11 mouse cellular contexts compared by ENCODE assay signal in genomic region chr10:94122595-94122994, GRCm38 (mm10). TPM values are rescaled to one million over a fixed set of nuclear protein-coding genes. Genes with fewer than 3 reads are reported as not detected.
DNase-seq lines count a peak whose midpoint lies in the region; ATAC-seq lines count a peak whose summit lies in the region.
"Had no signal": no experiment of that assay in that cellular context is flagged by ENCODE, and none has a peak within 500 bp of the region (broad histone marks: within the 10 kb centered on the region; RNA-seq: fewer than 3 reads in every experiment).

No protein-coding gene starts in this region.

- H3K27ac ChIP-seq in macrophage: peak overlapping the region; percentile 57
- H3K27ac ChIP-seq: hindbrain, postnatal 0 days; kidney, embryonic 15.5 days had no signal

- intact Hi-C loops in left cerebral cortex, postnatal 36 days (cut with DNase I): no loop called here

- peak; percentile 23 for DNase-seq in spleen, adult 12 weeks (ENCODE audit: low spot score)
- no peak for DNase-seq in spleen, adult 18-20 months
- no peak for DNase-seq in frontal cortex, postnatal 36 days (ENCODE audit: low spot score in 2 of 2)
- DNase-seq in cerebellum, postnatal 25 days: no peak
- no peak for DNase-seq in left cerebral cortex, postnatal 36 days (ENCODE audit: low spot score in 2 of 2)

- no peak overlapping the region for H3K4me3 ChIP-seq in macrophage (ENCODE audit: inconsistent target)
- H3K4me3 ChIP-seq: erythroblast, embryonic 14.5 days; kidney, embryonic 15.5 days had no signal

- 53% methylated on average over 7 of the region's 7 CpGs for WGBS in macrophage (ENCODE audit: missing documents)

- peaks cover 24% of the 10 kb centered on the region for H3K36me3 ChIP-seq in macrophage (ENCODE audit: inconsistent target)

- ATAC-seq in erythroblast, adult 5-6 weeks (replicated peaks; ENCODE audit: low FRiP score, poor library complexity, severe bottlenecking): peak; percentile 82
- ATAC-seq: activated CD4-positive, CD25-positive, alpha-beta regulatory T cell, adult 4 months; hindbrain, postnatal 0 days had no signal

- no peaks in the 10 kb centered on the region for H3K79me2 ChIP-seq in macrophage (ENCODE audit: inconsistent target)

RNA-seq across cellular contexts. Expression of gene Nr2c1, which starts 25.2 kb away (rescaled TPM):
- total RNA-seq in erythroblast, adult 5-6 weeks (2015; ENCODE audit: low replicate concordance): 0.38 and 3.6 TPM in 2 replicates
- 1.1 and 2.8 TPM in 2 replicates for total RNA-seq in erythroblast, adult 5-6 weeks (2017; ENCODE audit: low replicate concordance)
- 10 to 100 TPM in 16 of 26 experiments, 1 to 10 TPM in 10; 3.8 to 18.8 (median 11.7) TPM for total RNA-seq in macrophage (2018; cell fraction: chromatin; rRNA removed)
- total RNA-seq in macrophage (2018; cell fraction: cytosol; rRNA removed): 1 to 10 TPM; 4.8 to 9.8 (median 7.8) TPM
- total RNA-seq in macrophage (2018; cell fraction: nucleus; rRNA removed): 10 to 100 TPM in 8 of 26 experiments, 1 to 10 TPM in 18; 3.9 to 17.5 (median 7.6) TPM
- 6.8 to 10.5 TPM (median 7.9 TPM) in 3 replicates for polyA plus RNA-seq in macrophage (2018)
- 1 to 10 TPM; 7.3 to 8.6 TPM for total RNA-seq in left cerebral cortex, postnatal 36 days (2021)
